Mouse (Mus musculus) frontal cortex, adult 2 months (tissue): ENCODE measurements at regions not wholly inside any gene's neighbourhood (a gene's known extent, or its start where the extent isn't known, plus 50 kb on each side); places are given as distances from the start of the nearest gene placed in this dataset.

Source experiments
- DNase-seq, 2 experiments: peaks; one replicate each; pipeline ENCODE4 v3.0.0; 2022; ENCODE audit warnings: low spot score in 1 of 2; ENCODE audit errors: extremely low spot score in 1 of 2

DNA sequence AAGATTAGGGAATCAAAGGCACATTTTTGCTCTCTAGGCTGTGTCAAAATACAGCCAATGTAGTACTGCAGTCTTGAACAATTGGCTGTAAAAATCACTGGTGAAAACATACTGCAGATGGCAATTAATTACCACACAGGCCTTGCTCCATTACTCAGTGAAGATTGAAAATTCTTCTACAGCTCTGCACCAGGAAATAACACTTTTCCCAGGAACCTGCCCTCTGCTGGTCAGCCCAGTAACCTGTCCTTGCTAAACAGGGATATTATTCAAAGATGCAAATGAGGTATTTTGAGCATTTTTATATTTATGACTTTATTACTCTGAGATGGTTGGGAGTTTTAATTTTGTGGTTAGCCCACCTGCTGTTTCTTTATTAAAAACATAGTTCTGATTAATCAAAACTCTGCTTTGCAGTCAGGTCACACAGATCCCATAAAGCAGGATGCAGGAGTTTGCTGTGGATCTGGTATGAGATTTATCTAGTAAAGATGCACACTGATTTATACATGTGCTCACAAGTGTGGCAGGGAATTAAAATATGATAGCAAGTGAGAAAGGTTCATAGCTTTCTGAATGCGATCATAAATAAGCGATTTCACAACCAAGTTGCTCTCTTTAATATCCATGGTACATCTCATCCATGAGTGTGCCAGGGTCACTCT lies 815.3 kb upstream of the Ghitm start:
- DNase-seq: peak in 1 of 2 experiments; percentile 7
